Mouse (Mus musculus) MEL (cell line): Measurements from ENCODE around the gene Kcmf1. TPM values are rescaled to one million over a fixed set of nuclear protein-coding genes. Genes with fewer than 3 reads are reported as not detected.

ENCODE experiments used
- DNase-seq: peaks from one replicate; pipeline ENCODE4 v3.0.0; 2011; ENCODE audit warnings: low read depth, low spot score
- H3K27ac ChIP-seq: 2 replicates; pipeline ENCODE4 v1.5.1; 2012; ENCODE audit warnings: low read depth, mild to moderate bottlenecking, control low read depth, low read length, moderate library complexity; ENCODE audit not compliant: control insufficient read depth
- H3K27me3 ChIP-seq, 2 experiments: fragments of 150-350 bp in 1 of 2; sonication (generic) in 1 of 2; 2 replicates each; pipeline ENCODE4 v1.6.1; 2012; ENCODE audit warnings: low read length in 2 of 2, mild to moderate bottlenecking in 2 of 2, improper control_type of control experiment in 1 of 2, moderate library complexity in 1 of 2; ENCODE audit not compliant: insufficient read depth in 2 of 2, control insufficient read depth in 1 of 2
- H3K36me3 ChIP-seq, 2 experiments: 2 replicates each; pipeline ENCODE4 v1.6.1; 2012 to 2014; ENCODE audit warnings: low read length in 2 of 2, improper control_type of control experiment in 1 of 2, inconsistent platforms in 1 of 2, mild to moderate bottlenecking in 1 of 2; ENCODE audit not compliant: insufficient read depth in 2 of 2, control insufficient read depth in 1 of 2
- H3K4me1 ChIP-seq, 2 experiments: fragments of 150-350 bp in 1 of 2; sonication (generic) in 1 of 2; 2 replicates each; pipeline ENCODE4 v1.6.1; 2012; ENCODE audit warnings: low read length in 2 of 2, improper control_type of control experiment in 1 of 2, mild to moderate bottlenecking in 1 of 2; ENCODE audit not compliant: insufficient read depth in 2 of 2, control insufficient read depth in 1 of 2
- H3K4me3 ChIP-seq, 2 experiments: fragments of 150-350 bp in 1 of 2; sonication (generic) in 1 of 2; 2 replicates each; pipeline ENCODE4 v1.5.1; 2012; ENCODE audit warnings: low read depth in 2 of 2, low read length in 2 of 2, mild to moderate bottlenecking in 2 of 2, moderate library complexity in 2 of 2, control low read depth in 1 of 2, improper control_type of control experiment in 1 of 2; ENCODE audit not compliant: control insufficient read depth in 1 of 2, insufficient read depth in 1 of 2
- H3K79me2 ChIP-seq: 2 replicates; pipeline ENCODE4 v1.6.1; 2012; ENCODE audit warnings: mild to moderate bottlenecking, low read length, moderate library complexity; ENCODE audit not compliant: control insufficient read depth, poor library complexity, insufficient read depth
- H3K9ac ChIP-seq: 2 replicates; pipeline ENCODE4 v1.6.1; 2012; ENCODE audit warnings: low read depth, mild to moderate bottlenecking, control low read depth, low read length, moderate library complexity; ENCODE audit not compliant: control insufficient read depth, poor library complexity, severe bottlenecking
- H3K9me3 ChIP-seq: fragments of 150-350 bp; sonication (generic); replicated peaks from 2 replicates; pipeline ENCODE4 v1.6.1; 2012; ENCODE audit warnings: mild to moderate bottlenecking, low read length, improper control_type of control experiment, moderate library complexity; ENCODE audit not compliant: insufficient read depth
- BHLHE40 ChIP-seq: IDR thresholded peaks from 2 replicates; pipeline ENCODE4 v1.6.1; 2012; ENCODE audit warnings: low read depth, mild to moderate bottlenecking, inconsistent platforms, low read length, improper control_type of control experiment, borderline replicate concordance
- CHD1 ChIP-seq: IDR thresholded peaks from 2 replicates; pipeline ENCODE4 v1.6.1; 2012; ENCODE audit warnings: low read depth, mild to moderate bottlenecking, inconsistent platforms, low read length, improper control_type of control experiment
- CHD2 ChIP-seq: IDR thresholded peaks from 2 replicates; pipeline ENCODE4 v1.6.1; 2011; ENCODE audit warnings: low read length, improper control_type of control experiment
- CTCF ChIP-seq, 3 experiments: IDR thresholded peaks in 2 of 3; conservative IDR thresholded peaks in 1 of 3; 2 replicates each; pipeline ENCODE4 v1.5.1; 2011 to 2012; ENCODE audit warnings: low read length in 3 of 3, low read depth in 2 of 3, mild to moderate bottlenecking in 2 of 3, improper control_type of control experiment in 1 of 3, inconsistent platforms in 1 of 3, mixed read lengths in 1 of 3, moderate library complexity in 1 of 3; ENCODE audit not compliant: control insufficient read depth in 1 of 3, insufficient read depth in 1 of 3, poor library complexity in 1 of 3, severe bottlenecking in 1 of 3
- E2F4 ChIP-seq: IDR thresholded peaks from 2 replicates; pipeline ENCODE4 v1.6.1; 2011; ENCODE audit warnings: low read depth, low read length, improper control_type of control experiment, borderline replicate concordance
- ELF1 ChIP-seq: IDR thresholded peaks from 2 replicates; pipeline ENCODE4 v1.6.1; 2014; ENCODE audit warnings: low read depth, mild to moderate bottlenecking, inconsistent platforms, low read length, improper control_type of control experiment, moderate library complexity
- EP300 ChIP-seq, 2 experiments: IDR thresholded peaks; 2 replicates each; pipeline ENCODE4 v1.6.1; 2011; ENCODE audit warnings: improper control_type of control experiment in 2 of 2, low read length in 2 of 2, low read depth in 1 of 2, mild to moderate bottlenecking in 1 of 2
- ETS1 ChIP-seq: IDR thresholded peaks from 2 replicates; pipeline ENCODE4 v1.6.1; 2012; ENCODE audit warnings: low read depth, mild to moderate bottlenecking, inconsistent platforms, low read length, improper control_type of control experiment, moderate library complexity
- HCFC1 ChIP-seq: IDR thresholded peaks from 2 replicates; pipeline ENCODE4 v1.6.1; 2012; ENCODE audit warnings: low read depth, mild to moderate bottlenecking, inconsistent platforms, low read length, improper control_type of control experiment, moderate library complexity
- MAFK ChIP-seq: IDR thresholded peaks from 2 replicates; pipeline ENCODE4 v1.6.1; 2011; ENCODE audit warnings: low read depth, mild to moderate bottlenecking, low read length, improper control_type of control experiment, borderline replicate concordance
- MAZ ChIP-seq: IDR thresholded peaks from 2 replicates; pipeline ENCODE4 v1.6.1; 2012; ENCODE audit warnings: low read depth, mild to moderate bottlenecking, inconsistent platforms, low read length, improper control_type of control experiment
- MYC ChIP-seq: IDR thresholded peaks from 2 replicates; pipeline ENCODE4 v1.6.1; 2011; ENCODE audit warnings: low read depth, mild to moderate bottlenecking, low read length, improper control_type of control experiment, moderate library complexity
- NELFE ChIP-seq: IDR thresholded peaks from 2 replicates; pipeline ENCODE4 v1.6.1; 2011; ENCODE audit warnings: low read depth, low read length, improper control_type of control experiment
- POLR2AphosphoS5 ChIP-seq: IDR thresholded peaks from 2 replicates; pipeline ENCODE4 v1.6.1; 2012; ENCODE audit warnings: low read depth, borderline replicate concordance, mild to moderate bottlenecking, inconsistent platforms, low read length, moderate library complexity, mixed read lengths
- RAD21 ChIP-seq: IDR thresholded peaks from 2 replicates; pipeline ENCODE4 v1.6.1; 2011; ENCODE audit warnings: mild to moderate bottlenecking, low read depth, low read length, improper control_type of control experiment
- SIN3A ChIP-seq: IDR thresholded peaks from 2 replicates; pipeline ENCODE4 v1.6.1; 2012; ENCODE audit warnings: low read length, improper control_type of control experiment, inconsistent platforms
- SMC3 ChIP-seq: IDR thresholded peaks from 2 replicates; pipeline ENCODE4 v1.6.1; 2011; ENCODE audit warnings: low read depth, low read length, improper control_type of control experiment
- TAL1 ChIP-seq: IDR thresholded peaks from 2 replicates; pipeline ENCODE4 v1.6.1; 2012; ENCODE audit warnings: mild to moderate bottlenecking, inconsistent platforms, low read length, moderate library complexity, mixed read lengths
- TBP ChIP-seq: IDR thresholded peaks from 2 replicates; pipeline ENCODE4 v1.8.0; 2011; ENCODE audit warnings: low read depth, low read length, improper control_type of control experiment
- ZKSCAN1 ChIP-seq: IDR thresholded peaks from 2 replicates; pipeline ENCODE4 v1.6.1; 2012; ENCODE audit warnings: low read depth, mild to moderate bottlenecking, inconsistent platforms, low read length, improper control_type of control experiment, moderate library complexity
- polyA plus RNA-seq, 2 experiments: library from polyadenylated mRNA; stranded (reverse) in 1 of 2; unstranded in 1 of 2; fragments of >175 nt in 1 of 2; fragments of >200 nt in 1 of 2; gene quantifications; 2 replicates each; pipeline versions ENCODE4 v1.2.1 to v1.2.4; 2012; ENCODE audit warnings: low replicate concordance in 2 of 2, low read depth in 1 of 2; ENCODE audit not compliant: insufficient read length in 2 of 2, insufficient read depth in 1 of 2, missing spikeins in 1 of 2
- total RNA-seq: library from RNA; depleted of rRNA; stranded (reverse); fragments of 300-350 nt; gene quantifications from 2 replicates; pipeline ENCODE4 v1.2.3, GENCODE M21; 2012

Gene Kcmf1
- total and polyA plus RNA-seq, 3 experiments, result 77.0 to 195 (median 133) TPM

GRCm38 (mm10) chr6:72854256-72854655 is 45.5 kb downstream of the Kcmf1 start:
- DNase-seq, result peak; percentile 21
- Histone ChIP-seq H3K9ac (no peak overlapping the region), H3K4me3 (no peak overlapping the region), H3K27me3 (no peaks in the 10 kb centered on the region), H3K27ac (no peak overlapping the region), H3K36me3 (peaks cover 10 to 23% of the 10 kb centered on the region in 2 experiments), H3K79me2 (no peaks in the 10 kb centered on the region)
- TF ChIP-seq TBP (no peak), HCFC1 (no peak), E2F4 (no peak), NELFE (no peak), ELF1 (no peak), BHLHE40 (no peak), MYC (no peak), ZKSCAN1 (no peak), SMC3 (no peak), ETS1 (no peak), EP300 (IDR thresholded peaks at IDR 0.05; ENCODE audit: low read depth in 1 of 2, low read length in 2 of 2) (no peak), POLR2AphosphoS5 (no peak), CHD2 (no peak)
- TF ChIP-seq, all 39 proteins: peak for 0
- Histone ChIP-seq H3K9me3 (no peaks in the 10 kb centered on the region), H3K4me1 (peaks cover 0 to 3% of the 10 kb centered on the region in 2 experiments; a peak in 1 of 4 replicates)

DNA sequence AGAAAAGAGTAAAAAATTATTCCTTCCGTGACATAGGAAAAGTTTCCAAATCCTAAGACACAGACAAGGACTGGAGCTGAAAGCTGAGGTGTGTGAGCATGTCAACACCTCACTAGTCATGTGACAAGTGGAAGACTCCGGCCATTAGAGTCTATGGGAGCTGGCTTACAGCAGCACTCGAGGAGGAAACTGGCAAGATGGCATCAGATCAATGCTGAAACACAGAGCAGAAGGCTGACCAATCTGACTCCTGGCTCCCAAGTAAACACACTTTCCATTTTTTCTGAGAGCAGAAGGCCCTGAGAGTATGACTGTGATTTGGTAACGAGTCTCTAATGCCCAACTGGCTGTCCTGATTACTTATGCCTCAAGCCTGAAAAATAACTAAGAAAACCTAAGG is 47.6 kb downstream of the Kcmf1 start:
- no peaks in the 10 kb centered on the region for H3K79me2 ChIP-seq
- H3K36me3 ChIP-seq, result peaks cover 10 to 21% of the 10 kb centered on the region in 2 experiments
- H3K9ac ChIP-seq, result no peak overlapping the region
- no peak overlapping the region for H3K27ac ChIP-seq
- DNase-seq, result no peak
- TF ChIP-seq CHD1 (no peak), BHLHE40 (no peak), SIN3A (no peak), RAD21 (no peak), POLR2AphosphoS5 (no peak), MAZ (no peak), E2F4 (no peak), ZKSCAN1 (no peak), MAFK (no peak), MYC (no peak), CTCF (IDR thresholded peaks at IDR 0.05 in 2 of 3, conservative IDR thresholded peaks at IDR 0.05 in 1 of 3; ENCODE audit: control insufficient read depth in 1 of 3, insufficient read depth in 1 of 3, low read depth in 2 of 3, low read length in 3 of 3, poor library complexity in 1 of 3, severe bottlenecking in 1 of 3) (no peak), TAL1 (no peak)
- H3K27me3 ChIP-seq, result no peaks in the 10 kb centered on the region
- no peak overlapping the region for H3K4me3 ChIP-seq
- no peaks in the 10 kb centered on the region for H3K9me3 ChIP-seq
- H3K4me1 ChIP-seq, result peaks cover 0 to 3% of the 10 kb centered on the region in 2 experiments; a peak in 1 of 4 replicates
